Mouse (Mus musculus): ENCODE measurements around the gene Slc39a11. TPM values are rescaled to one million over a fixed set of nuclear protein-coding genes. Genes with fewer than 3 reads are reported as not detected.

Slc39a11 gene
- polyA plus RNA-seq, 1 experiment from 2014 or later = 20.4 TPM

DNA sequence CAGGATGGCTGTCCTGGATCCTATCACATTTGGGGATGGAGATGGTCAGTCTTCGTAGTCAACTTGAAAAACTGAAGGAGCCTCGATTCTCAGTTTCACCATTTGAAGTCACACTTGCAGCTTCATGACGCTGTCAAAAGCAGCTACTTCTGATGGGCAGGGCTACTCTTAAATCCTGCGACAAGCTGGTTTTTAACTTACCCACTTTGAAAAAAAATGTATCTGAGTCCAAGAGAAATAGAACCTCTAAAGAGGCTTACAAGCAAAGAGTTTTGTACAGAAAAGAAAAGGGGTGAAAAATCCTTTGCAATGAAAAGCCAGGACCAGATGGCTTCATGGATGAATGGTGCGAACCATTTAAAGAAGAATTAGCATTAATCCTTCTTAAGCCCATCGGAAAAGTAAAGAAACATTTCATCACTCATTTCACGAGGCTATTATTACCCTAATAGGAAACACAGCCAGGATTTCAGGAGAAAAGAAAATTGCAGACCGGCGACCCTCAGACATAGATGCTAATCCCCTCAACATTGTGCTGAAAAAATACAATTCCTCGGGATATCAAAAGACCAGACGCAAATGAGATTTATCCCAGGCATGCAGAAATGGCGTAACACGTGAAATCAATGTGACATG, 437.4 kb downstream of the Slc39a11 start:
- peaks cover 9% of the 10 kb centered on the region; the same call in 1 of the 2 replicates for H3K9me3 ChIP-seq (replicated peaks)
- DNase-seq (ENCODE audit: low spot score) = no peak
- 0 out of 2 replicates have a peak overlapping the region, but pooled peaks have one; percentile 4 for H3K27ac ChIP-seq (replicated peaks)
- H3K4me1 ChIP-seq = peaks cover 14% of the 10 kb centered on the region
- H3K27me3 ChIP-seq (ENCODE audit: low read depth, poor library complexity, severe bottlenecking) = peaks cover 92% of the 10 kb centered on the region
- H3K4me3 ChIP-seq = no peak overlapping the region
- H3K36me3 ChIP-seq = no peaks in the 10 kb centered on the region
- WGBS = 23% methylated on average over 13 of the region's 13 CpGs

DNA sequence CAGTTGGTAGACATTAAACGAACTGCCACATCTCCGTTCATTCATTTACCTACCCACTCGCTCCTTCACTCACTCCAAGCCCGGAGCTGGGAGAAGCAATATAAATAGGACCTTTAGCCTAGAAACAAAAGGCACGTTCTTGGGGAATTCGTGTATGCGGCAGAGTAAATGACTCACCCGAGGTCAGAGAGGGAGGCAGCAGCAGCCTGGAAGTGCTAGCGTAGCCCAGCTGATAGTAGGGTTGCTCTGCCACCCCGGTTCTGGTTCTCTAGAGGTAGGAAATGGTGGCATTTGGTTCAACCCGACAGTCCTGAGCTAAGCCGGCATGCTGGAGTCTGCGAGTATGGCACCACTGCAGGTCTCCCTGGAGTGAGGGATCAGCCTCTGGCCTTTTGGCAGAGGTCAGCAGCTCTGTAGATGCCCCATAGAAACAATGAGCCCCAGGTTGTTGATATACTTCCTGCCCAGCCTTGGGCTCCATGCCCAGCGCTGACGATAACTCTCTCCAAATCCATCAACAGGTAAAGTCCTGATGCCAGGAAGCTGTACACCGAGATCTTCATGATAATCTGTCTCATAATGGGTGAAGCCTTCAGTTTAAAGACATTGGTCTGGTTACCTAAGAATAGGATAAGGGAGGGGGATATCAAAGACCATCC, 440.5 kb downstream of the Slc39a11 start:
- Histone ChIP-seq H3K27me3 (ENCODE audit: low read depth, poor library complexity, severe bottlenecking) (peaks cover 92% of the 10 kb centered on the region), H3K27ac (replicated peaks) (no peak overlapping the region)
- WGBS = 86% methylated on average over 16 of the region's 16 CpGs

DNA sequence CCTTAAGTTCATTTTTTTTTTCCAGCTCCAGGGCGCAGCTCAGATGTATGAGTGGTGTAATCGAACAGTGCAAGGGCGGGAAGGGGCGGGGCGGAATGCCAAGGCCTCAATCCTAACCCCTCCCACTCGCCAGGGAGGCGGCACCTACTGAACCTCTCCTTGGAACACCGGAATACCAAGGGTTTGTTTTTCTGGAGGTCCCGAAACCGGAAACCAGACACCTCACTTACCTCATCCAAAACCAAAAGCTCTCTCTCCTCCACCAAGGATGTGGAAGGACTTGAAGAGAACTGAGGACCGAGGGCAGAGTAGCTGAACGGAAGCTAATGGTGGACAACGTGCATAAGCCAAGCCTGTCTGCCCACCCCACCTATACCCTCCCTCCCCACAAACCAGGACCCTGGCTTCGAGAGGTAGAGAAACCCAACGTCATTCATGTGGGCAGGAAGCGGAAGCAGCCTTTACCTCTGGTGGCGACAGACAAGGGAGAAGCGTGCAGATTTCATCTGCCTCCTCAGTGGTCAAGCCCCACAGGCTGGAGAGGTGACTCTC, 441.3 kb downstream of the Slc39a11 start:
- H3K27me3 ChIP-seq (ENCODE audit: low read depth, poor library complexity, severe bottlenecking) = peaks cover 92% of the 10 kb centered on the region
- no peak for DNase-seq (ENCODE audit: low spot score)
- no peak overlapping the region for H3K27ac ChIP-seq (replicated peaks)
- peaks cover 14% of the 10 kb centered on the region for H3K4me1 ChIP-seq
- 76% methylated on average over 18 of the region's 18 CpGs for WGBS
- no peak overlapping the region for H3K4me3 ChIP-seq
- no peaks in the 10 kb centered on the region for H3K36me3 ChIP-seq
- no peaks in the 10 kb centered on the region for H3K9me3 ChIP-seq (replicated peaks)

More for the DNA sequence above, 440.5 kb downstream of the Slc39a11 start:
- H3K4me1 ChIP-seq = peaks cover 14% of the 10 kb centered on the region
- H3K9me3 ChIP-seq (replicated peaks) = peaks cover 4% of the 10 kb centered on the region; the same call in 1 of the 2 replicates
- no peaks in the 10 kb centered on the region for H3K36me3 ChIP-seq
- DNase-seq (ENCODE audit: low spot score) = no peak
- H3K4me3 ChIP-seq = no peak overlapping the region

DNA sequence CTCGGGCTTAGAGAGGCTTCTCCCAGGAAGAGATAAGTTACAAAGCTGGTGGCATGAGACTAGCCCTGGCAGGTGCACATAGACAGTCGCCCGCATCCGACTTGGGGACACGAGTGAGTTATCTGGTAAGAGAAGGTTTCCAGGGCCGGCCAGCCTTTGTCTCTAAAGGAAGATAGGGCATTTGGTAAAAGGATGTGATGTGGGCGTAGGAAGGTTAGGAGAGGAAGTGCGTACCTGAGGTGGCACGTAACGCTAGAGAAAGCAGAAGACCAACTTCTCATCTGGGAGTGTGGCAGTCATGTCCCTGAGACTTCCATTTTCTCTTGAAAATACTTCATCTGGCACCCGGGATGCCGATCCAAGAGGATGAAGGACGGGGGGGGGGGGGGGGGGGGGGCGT, 441.9 kb downstream of the Slc39a11 start:
- 83% methylated on average over 14 of the region's 14 CpGs for WGBS
- Histone ChIP-seq H3K4me3 (no peak overlapping the region), H3K9me3 (replicated peaks) (no peaks in the 10 kb centered on the region), H3K4me1 (peaks cover 14% of the 10 kb centered on the region), H3K36me3 (no peaks in the 10 kb centered on the region), H3K27me3 (ENCODE audit: low read depth, poor library complexity, severe bottlenecking) (peaks cover 92% of the 10 kb centered on the region), H3K27ac (replicated peaks) (no peak overlapping the region)
- DNase-seq (ENCODE audit: low spot score) = no peak

DNA sequence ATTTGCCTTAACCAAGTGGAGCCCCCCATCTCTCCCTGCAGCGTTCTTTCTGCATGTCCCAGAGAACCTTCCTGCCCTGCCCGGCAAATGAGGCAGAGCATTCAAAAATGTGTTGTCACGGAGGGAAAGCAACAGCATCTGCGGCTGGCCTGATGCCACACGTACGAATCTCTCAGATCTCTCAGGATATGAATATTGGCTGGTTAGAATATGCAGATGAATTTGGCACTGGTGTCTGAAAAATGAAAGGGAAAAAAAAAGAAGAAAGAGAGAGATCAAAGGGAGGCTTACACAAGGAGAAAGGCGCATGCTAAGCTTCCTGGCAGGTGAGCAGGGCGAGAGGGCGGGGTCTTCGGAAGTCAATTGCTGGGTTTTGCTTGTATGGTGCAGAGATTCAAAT, 443.8 kb downstream of the Slc39a11 start:
- H3K4me1 ChIP-seq = peaks cover 6% of the 10 kb centered on the region
- WGBS = 73% methylated on average over 10 of the region's 10 CpGs
- H3K27ac ChIP-seq (replicated peaks) = no peak overlapping the region
- H3K27me3 ChIP-seq (ENCODE audit: low read depth, poor library complexity, severe bottlenecking) = peaks cover 94% of the 10 kb centered on the region
- H3K4me3 ChIP-seq = no peak overlapping the region
- H3K9me3 ChIP-seq (replicated peaks) = no peaks in the 10 kb centered on the region
- no peak for DNase-seq (ENCODE audit: low spot score)
- no peaks in the 10 kb centered on the region for H3K36me3 ChIP-seq

DNA sequence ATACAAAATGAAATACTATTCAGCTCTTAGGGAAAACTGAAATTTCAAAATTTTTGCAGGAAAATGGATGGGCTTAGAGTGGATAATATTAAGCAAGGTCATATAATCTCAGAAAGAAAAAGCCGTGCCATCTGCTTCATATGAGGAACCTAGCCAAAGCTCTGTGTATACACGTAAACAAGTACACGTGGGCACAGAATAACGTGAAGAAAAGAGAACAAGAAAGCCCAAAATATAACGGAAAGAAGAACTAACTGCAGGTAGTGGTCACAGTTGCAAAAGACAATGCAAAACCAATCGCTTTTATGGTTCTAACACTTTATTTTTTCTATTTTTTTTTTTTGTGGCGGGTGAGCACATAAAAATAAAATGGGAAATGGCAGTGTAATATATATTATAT, 446.9 kb downstream of the Slc39a11 start:
- no peak for DNase-seq (ENCODE audit: low spot score)
- Histone ChIP-seq H3K36me3 (no peaks in the 10 kb centered on the region), H3K9me3 (replicated peaks) (no peaks in the 10 kb centered on the region), H3K4me1 (peaks cover 32% of the 10 kb centered on the region), H3K27ac (replicated peaks) (no peak overlapping the region), H3K27me3 (ENCODE audit: low read depth, poor library complexity, severe bottlenecking) (peaks cover 94% of the 10 kb centered on the region), H3K4me3 (no peak overlapping the region)
- 93% methylated on average over 7 of the region's 7 CpGs for WGBS

DNA sequence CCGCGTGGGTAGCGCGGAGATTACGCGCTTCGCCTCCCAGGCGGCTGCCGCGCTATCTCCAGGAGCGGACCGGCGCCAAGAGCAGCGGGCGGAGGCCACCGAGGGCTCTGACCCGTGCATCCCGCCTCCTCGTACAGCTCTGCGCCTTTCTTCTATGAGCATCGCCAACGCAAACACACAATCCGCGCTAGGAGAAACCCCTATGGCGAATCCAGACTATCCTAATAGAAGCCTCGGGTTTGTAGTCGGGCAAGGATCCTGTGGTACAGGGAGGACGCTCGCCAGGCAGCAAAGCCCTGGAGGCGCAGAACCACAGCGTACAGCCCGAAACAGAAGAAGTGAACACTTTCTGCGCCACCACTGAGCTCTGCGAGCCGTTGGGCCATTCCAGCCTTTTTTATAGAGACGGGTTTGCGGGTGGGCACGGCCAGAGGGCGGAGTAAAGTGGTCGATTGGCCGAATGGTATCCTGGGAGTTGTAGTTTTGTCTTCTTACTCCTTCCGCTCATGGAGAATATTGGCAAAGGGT, 448.3 kb downstream of the Slc39a11 start:
- peak; percentile 84 for DNase-seq (ENCODE audit: low spot score)
- Histone ChIP-seq H3K27me3 (ENCODE audit: low read depth, poor library complexity, severe bottlenecking) (peaks cover 92% of the 10 kb centered on the region), H3K36me3 (no peaks in the 10 kb centered on the region), H3K4me3 (peak overlapping the region; percentile 69), H3K27ac (replicated peaks) (peak overlapping the region; percentile 86), H3K4me1 (peaks cover 32% of the 10 kb centered on the region), H3K9me3 (replicated peaks) (no peaks in the 10 kb centered on the region)
- WGBS = under 1% methylated on average over 42 of the region's 42 CpGs

DNA sequence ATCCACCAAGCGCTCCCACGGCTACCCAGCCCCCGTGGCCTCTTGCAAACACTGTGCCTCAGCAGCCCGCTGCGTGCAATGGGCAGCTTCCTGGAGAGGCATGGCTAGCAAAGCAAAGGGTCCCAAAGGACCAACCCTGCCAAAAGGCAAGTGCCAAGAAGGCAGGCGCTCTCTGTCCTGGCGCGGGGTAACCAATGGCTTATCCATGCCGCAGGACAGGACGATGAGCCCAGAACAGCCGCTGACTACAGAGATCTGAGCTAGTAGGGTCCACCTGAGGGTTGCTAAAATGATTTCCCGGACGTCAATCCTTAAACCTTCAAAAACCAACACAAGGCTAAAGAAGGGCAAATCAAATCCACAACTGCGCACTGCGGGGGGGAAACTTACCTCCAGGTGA, 449.0 kb downstream of the Slc39a11 start:
- Histone ChIP-seq H3K36me3 (no peaks in the 10 kb centered on the region), H3K4me3 (peak overlapping the region; percentile 69), H3K27ac (replicated peaks) (peak overlapping the region; percentile 86), H3K9me3 (replicated peaks) (no peaks in the 10 kb centered on the region), H3K27me3 (ENCODE audit: low read depth, poor library complexity, severe bottlenecking) (peaks cover 92% of the 10 kb centered on the region), H3K4me1 (peaks cover 32% of the 10 kb centered on the region)
- DNase-seq (ENCODE audit: low spot score) = peak; percentile 37
- 20% methylated on average over 15 of the region's 15 CpGs for WGBS

DNA sequence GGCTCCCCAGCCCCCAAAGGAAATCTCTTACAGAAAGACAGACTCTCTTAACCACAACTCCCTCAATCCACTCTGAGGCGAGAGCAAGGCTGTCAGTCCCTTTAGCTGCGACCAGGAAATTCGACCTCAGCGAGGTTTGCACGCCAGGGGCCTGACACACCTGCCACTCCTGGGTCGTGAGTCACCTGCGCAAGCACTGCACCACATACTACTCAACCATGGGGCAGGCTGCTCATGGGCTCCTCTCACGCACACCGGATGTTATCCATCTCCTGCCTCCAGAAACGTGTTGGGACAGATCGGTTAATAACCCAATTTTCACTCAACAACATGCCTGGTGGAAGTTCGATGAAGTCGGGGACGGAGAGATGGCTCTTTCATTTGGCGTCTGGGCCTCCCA, 451.3 kb downstream of the Slc39a11 start:
- Histone ChIP-seq H3K27me3 (ENCODE audit: low read depth, poor library complexity, severe bottlenecking) (peaks cover 91% of the 10 kb centered on the region), H3K4me1 (peaks cover 32% of the 10 kb centered on the region), H3K27ac (replicated peaks) (no peak overlapping the region), H3K36me3 (no peaks in the 10 kb centered on the region), H3K4me3 (no peak overlapping the region), H3K9me3 (replicated peaks) (no peaks in the 10 kb centered on the region)
- 86% methylated on average over 15 of the region's 15 CpGs for WGBS
- no peak for DNase-seq (ENCODE audit: low spot score)

DNA sequence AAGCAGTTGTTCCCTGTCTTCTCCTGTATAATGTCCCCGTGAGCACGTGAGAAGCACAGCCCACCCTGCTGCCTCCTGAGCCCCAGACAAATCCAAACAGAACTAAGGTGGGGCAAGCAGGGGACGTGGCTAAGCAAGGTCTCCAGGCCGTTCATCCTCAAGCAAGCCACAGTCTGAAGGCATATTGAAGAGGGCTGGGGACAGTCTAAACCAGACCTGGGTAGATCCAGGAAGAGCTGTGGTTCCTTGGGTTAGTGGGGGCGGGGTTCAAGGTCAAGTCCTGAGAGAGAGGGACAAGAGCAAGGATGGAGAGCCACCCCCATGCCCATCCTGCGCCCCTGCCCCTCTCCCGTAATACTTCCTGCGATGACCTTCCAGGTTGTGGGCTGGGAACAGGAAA, 452.3 kb downstream of the Slc39a11 start:
- Histone ChIP-seq H3K4me3 (no peak overlapping the region), H3K9me3 (replicated peaks) (no peaks in the 10 kb centered on the region), H3K27me3 (ENCODE audit: low read depth, poor library complexity, severe bottlenecking) (peaks cover 92% of the 10 kb centered on the region), H3K27ac (replicated peaks) (no peak overlapping the region), H3K4me1 (peaks cover 35% of the 10 kb centered on the region), H3K36me3 (no peaks in the 10 kb centered on the region)
- DNase-seq (ENCODE audit: low spot score) = no peak
- 88% methylated on average over 8 of the region's 8 CpGs for WGBS

DNA sequence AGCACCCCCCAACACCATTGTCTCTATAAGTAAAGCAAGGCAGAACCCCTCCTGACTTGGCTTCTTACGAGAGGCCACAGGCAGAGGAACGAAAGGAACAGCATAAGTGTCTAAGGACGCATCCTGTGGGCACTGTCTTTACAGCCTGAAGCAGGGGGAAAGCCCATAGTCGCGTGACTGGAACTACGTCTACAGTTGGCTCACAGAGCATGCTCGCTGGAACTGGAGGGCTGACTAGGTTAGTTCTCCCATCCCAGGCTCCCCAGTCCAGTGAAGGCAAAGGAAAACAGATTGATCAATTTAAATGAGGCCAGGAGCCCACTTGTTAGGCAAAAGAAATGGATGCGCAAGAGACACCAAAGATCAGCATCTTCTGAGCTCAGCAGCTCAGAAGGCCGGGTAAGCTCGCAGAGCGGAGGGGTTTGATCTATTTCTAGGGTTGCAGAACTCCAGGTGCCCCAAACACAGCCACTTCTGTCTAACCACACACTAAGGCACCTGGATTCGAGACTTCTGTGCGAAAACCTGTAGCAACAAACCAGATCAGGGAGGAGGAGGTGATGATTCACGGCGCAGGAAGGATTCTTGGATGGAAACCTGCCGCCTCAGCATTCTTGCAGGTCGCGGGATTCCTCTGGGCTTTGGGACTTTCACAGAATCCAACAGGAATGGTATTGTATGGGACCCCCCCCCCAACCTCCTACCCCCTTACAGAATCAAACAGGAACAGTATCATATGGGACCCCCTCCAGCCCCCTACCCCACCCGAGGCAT, 453.5 kb downstream of the Slc39a11 start:
- H3K27me3 ChIP-seq (ENCODE audit: low read depth, poor library complexity, severe bottlenecking) = peaks cover 94% of the 10 kb centered on the region
- H3K4me3 ChIP-seq = no peak overlapping the region
- H3K9me3 ChIP-seq (replicated peaks) = no peaks in the 10 kb centered on the region
- no peak overlapping the region for H3K27ac ChIP-seq (replicated peaks)
- no peaks in the 10 kb centered on the region for H3K36me3 ChIP-seq
- WGBS = 91% methylated on average over 19 of the region's 19 CpGs
- peaks cover 37% of the 10 kb centered on the region for H3K4me1 ChIP-seq
- no peak for DNase-seq (ENCODE audit: low spot score)
